Mouse (Mus musculus): ENCODE measurements around the gene Auts2.

Gene Auts2

GRCm38 (mm10) chr5:131606786-131607185, 936.4 kb downstream of the Auts2 start:
- DNase-seq (ENCODE audit: low read depth) = no peak

- no peak for DNase-seq (ENCODE audit: low read depth)
Measured at GRCm38 (mm10) chr5:131601934-131602692, 941.0 kb downstream of the Auts2 start.

- DNase-seq (ENCODE audit: low read depth) = no peak
Measured at GRCm38 (mm10) chr5:131600325-131601125, 942.6 kb downstream of the Auts2 start.

- DNase-seq (ENCODE audit: low read depth) = no peak
Measured at GRCm38 (mm10) chr5:131597503-131597902, 945.6 kb downstream of the Auts2 start.

- no peak for DNase-seq (ENCODE audit: low read depth)
Measured at GRCm38 (mm10) chr5:131596591-131596990, 946.6 kb downstream of the Auts2 start.

- DNase-seq (ENCODE audit: low read depth) = no peak
Measured at GRCm38 (mm10) chr5:131595730-131596129, 947.4 kb downstream of the Auts2 start.

GRCm38 (mm10) chr5:131594597-131594996, 948.5 kb downstream of the Auts2 start:
- no peak for DNase-seq (ENCODE audit: low read depth)

GRCm38 (mm10) chr5:131593261-131593660, 949.9 kb downstream of the Auts2 start:
- DNase-seq (ENCODE audit: low read depth) = no peak

GRCm38 (mm10) chr5:131589948-131590467, 953.1 kb downstream of the Auts2 start:
- no peak for DNase-seq (ENCODE audit: low read depth)

GRCm38 (mm10) chr5:131586332-131586700, 956.8 kb downstream of the Auts2 start:
- no peak for DNase-seq (ENCODE audit: low read depth)

- no peak for DNase-seq (ENCODE audit: low read depth)
Measured at GRCm38 (mm10) chr5:131585684-131586331, 957.3 kb downstream of the Auts2 start.

GRCm38 (mm10) chr5:131584260-131585135, 958.6 kb downstream of the Auts2 start:
- DNase-seq (ENCODE audit: low read depth) = no peak

- no peak for DNase-seq (ENCODE audit: low read depth)
Measured at GRCm38 (mm10) chr5:131581110-131582050, 961.8 kb downstream of the Auts2 start.

GRCm38 (mm10) chr5:131578737-131579136, 964.4 kb downstream of the Auts2 start:
- DNase-seq (ENCODE audit: low read depth) = no peak

GRCm38 (mm10) chr5:131575733-131576265, 967.3 kb downstream of the Auts2 start:
- DNase-seq (ENCODE audit: low read depth) = no peak

GRCm38 (mm10) chr5:131575086-131575514, 968.0 kb downstream of the Auts2 start:
- DNase-seq (ENCODE audit: low read depth) = no peak

GRCm38 (mm10) chr5:131574469-131575085, 968.6 kb downstream of the Auts2 start:
- DNase-seq (ENCODE audit: low read depth) = no peak

GRCm38 (mm10) chr5:131573296-131574177, 969.6 kb downstream of the Auts2 start:
- DNase-seq (ENCODE audit: low read depth) = no peak

- no peak for DNase-seq (ENCODE audit: low read depth)
Measured at GRCm38 (mm10) chr5:131566032-131566431, 977.1 kb downstream of the Auts2 start.

All from naive thymus-derived CD4-positive, alpha-beta T cell, adult 2 months (primary cell).